ENCODE assay signal across 16 mouse cellular contexts in the genomic region with DNA sequence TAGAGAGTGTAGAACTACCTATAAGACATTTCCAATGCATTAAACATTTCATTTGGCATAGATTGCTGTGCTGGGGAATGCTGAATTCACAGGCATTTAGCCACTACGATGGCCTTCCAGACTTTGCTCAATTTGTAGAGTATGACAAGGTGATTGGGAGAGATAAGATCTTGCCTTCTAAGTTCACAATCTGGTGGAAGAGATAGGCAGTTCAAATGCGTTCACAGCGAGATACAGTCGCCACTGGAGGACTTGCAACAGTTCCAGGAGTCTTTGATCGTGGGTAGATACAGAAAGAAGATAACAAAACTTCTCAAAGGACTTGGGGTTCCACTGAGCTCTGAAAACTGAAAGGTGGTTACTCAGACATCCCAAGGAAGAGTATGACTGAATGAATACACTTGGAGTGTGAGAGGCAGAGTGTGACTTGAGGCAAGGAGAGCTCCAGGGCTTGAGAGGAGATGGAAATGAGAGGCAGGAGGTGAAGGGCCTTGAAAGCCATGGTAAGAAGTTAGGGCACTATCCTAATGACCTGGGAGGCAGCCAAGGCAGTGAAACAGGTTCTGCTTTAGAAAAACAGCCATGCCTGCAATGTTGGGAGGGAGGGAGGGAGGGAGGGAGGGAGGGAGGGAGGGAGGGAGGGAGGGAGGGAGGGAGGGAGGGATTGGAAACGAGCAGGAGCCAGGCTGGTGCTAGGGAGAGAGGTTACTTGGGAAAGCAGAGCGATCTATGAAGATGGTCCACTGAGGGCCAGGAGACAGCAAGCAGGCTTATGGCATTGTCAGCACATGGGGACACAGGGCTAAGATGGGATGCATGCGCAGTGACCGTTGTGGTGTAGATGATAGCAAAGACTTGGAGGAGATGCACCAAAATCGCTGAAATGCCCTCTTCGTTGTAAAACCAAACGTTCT. TPM values are rescaled to one million over a fixed set of nuclear protein-coding genes. Genes with fewer than 3 reads are reported as not detected.
A peak's percentile ranks its signal among the peaks of the same experiment; 100 is the strongest.
DNase-seq lines count a peak whose midpoint lies in the region; ATAC-seq and TF ChIP-seq lines count a peak whose summit lies in the region.
"Had no signal": no experiment of that assay in that cellular context is flagged by ENCODE, and none has a peak within 500 bp of the region (broad histone marks: within the 10 kb centered on the region; RNA-seq: fewer than 3 reads in every experiment).

No protein-coding gene starts in this region.

- TF ChIP-seq CTCF in midbrain, postnatal 0 days (IDR thresholded peaks at IDR 0.05): no peak

- no peaks in the 10 kb centered on the region for H3K9me3 ChIP-seq in forebrain, embryonic 12.5 days
- no peaks in the 10 kb centered on the region for H3K9me3 ChIP-seq in forebrain, embryonic 11.5 days (ENCODE audit: control insufficient read depth, low read length)
- no peaks in the 10 kb centered on the region for H3K9me3 ChIP-seq in midbrain, embryonic 12.5 days
- no peaks in the 10 kb centered on the region for H3K9me3 ChIP-seq in midbrain, postnatal 0 days (ENCODE audit: low read length)
- H3K9me3 ChIP-seq in forebrain, embryonic 16.5 days (ENCODE audit: control insufficient read depth, low read length): no peaks in the 10 kb centered on the region
- H3K9me3 ChIP-seq: hindbrain, embryonic 10.5 days; liver, embryonic 15.5 days had no signal

- no peak for ATAC-seq in forebrain, embryonic 12.5 days (ENCODE audit: low FRiP score)
- no peak for ATAC-seq in forebrain, embryonic 11.5 days (replicated peaks; ENCODE audit: low FRiP score)
- ATAC-seq in midbrain, embryonic 12.5 days (ENCODE audit: low FRiP score, low read depth): no peak
- ATAC-seq in midbrain, postnatal 0 days (ENCODE audit: low FRiP score): no peak
- ATAC-seq in forebrain, embryonic 16.5 days: peak; percentile 35; the same call in 1 of the 2 replicates

- no peak overlapping the region for H3K27ac ChIP-seq in forebrain, embryonic 12.5 days
- no peak overlapping the region for H3K27ac ChIP-seq in forebrain, embryonic 11.5 days (ENCODE audit: low read depth, low read length)
- no peak overlapping the region for H3K27ac ChIP-seq in midbrain, embryonic 12.5 days (replicated peaks)
- no peak overlapping the region for H3K27ac ChIP-seq in midbrain, postnatal 0 days (ENCODE audit: low read depth, low read length)
- H3K27ac ChIP-seq in forebrain, embryonic 16.5 days (ENCODE audit: low read length): no peak overlapping the region
- H3K27ac ChIP-seq: hindbrain, embryonic 10.5 days; left cerebral cortex, adult 2 months; liver, embryonic 15.5 days had no signal

- peaks cover 13% of the 10 kb centered on the region for H3K4me1 ChIP-seq in forebrain, embryonic 12.5 days
- H3K4me1 ChIP-seq in forebrain, embryonic 11.5 days (replicated peaks; ENCODE audit: control insufficient read depth, insufficient read depth, low read length): no peaks in the 10 kb centered on the region
- H3K4me1 ChIP-seq in midbrain, embryonic 12.5 days: 0 out of 2 replicates have a peak, but pooled peaks cover 7% of the 10 kb centered on the region
- H3K4me1 ChIP-seq in midbrain, postnatal 0 days (ENCODE audit: insufficient read depth, low read length): no peaks in the 10 kb centered on the region
- H3K4me1 ChIP-seq in forebrain, embryonic 16.5 days (replicated peaks; ENCODE audit: control insufficient read depth, insufficient read depth, low read length): peaks cover 6% of the 10 kb centered on the region
- H3K4me1 ChIP-seq: hindbrain, embryonic 10.5 days; liver, embryonic 15.5 days had no signal

- no peak overlapping the region for H3K9ac ChIP-seq in forebrain, embryonic 12.5 days
- H3K9ac ChIP-seq in forebrain, embryonic 11.5 days (ENCODE audit: low read length): no peak overlapping the region
- no peak overlapping the region for H3K9ac ChIP-seq in midbrain, embryonic 12.5 days (replicated peaks)
- no peak overlapping the region for H3K9ac ChIP-seq in midbrain, postnatal 0 days (replicated peaks; ENCODE audit: low read length, poor library complexity, severe bottlenecking)
- H3K9ac ChIP-seq in forebrain, embryonic 16.5 days (replicated peaks; ENCODE audit: low read depth, low read length): no peak overlapping the region
- H3K9ac ChIP-seq: liver, embryonic 15.5 days had no signal

- no peaks in the 10 kb centered on the region for H3K36me3 ChIP-seq in forebrain, embryonic 12.5 days (replicated peaks)
- H3K36me3 ChIP-seq in forebrain, embryonic 11.5 days (ENCODE audit: control insufficient read depth, insufficient read depth, low read length): no peaks in the 10 kb centered on the region
- H3K36me3 ChIP-seq in midbrain, embryonic 12.5 days: no peaks in the 10 kb centered on the region
- H3K36me3 ChIP-seq in midbrain, postnatal 0 days (ENCODE audit: insufficient read depth, low read length): no peaks in the 10 kb centered on the region
- H3K36me3 ChIP-seq in forebrain, embryonic 16.5 days (ENCODE audit: control insufficient read depth, insufficient read depth): no peaks in the 10 kb centered on the region
- H3K36me3 ChIP-seq: hindbrain, embryonic 10.5 days; liver, embryonic 15.5 days had no signal

- H3K4me2 ChIP-seq in forebrain, embryonic 12.5 days: 0 out of 2 replicates have a peak overlapping the region, but pooled peaks have one; percentile 22
- no peak overlapping the region for H3K4me2 ChIP-seq in forebrain, embryonic 11.5 days (ENCODE audit: low read depth, low read length, severe bottlenecking)
- H3K4me2 ChIP-seq in midbrain, embryonic 12.5 days (replicated peaks): 0 out of 2 replicates have a peak overlapping the region, but pooled peaks have one; percentile 13
- H3K4me2 ChIP-seq in midbrain, postnatal 0 days (ENCODE audit: low read depth, low read length, poor library complexity, severe bottlenecking): no peak overlapping the region
- no peak overlapping the region for H3K4me2 ChIP-seq in forebrain, embryonic 16.5 days (ENCODE audit: low read length)
- H3K4me2 ChIP-seq: liver, embryonic 15.5 days had no signal

- 69% methylated on average over 12 of the region's 12 CpGs for WGBS in forebrain, embryonic 12.5 days
- WGBS in forebrain, embryonic 11.5 days: 78% methylated on average over 12 of the region's 12 CpGs
- WGBS in midbrain, embryonic 12.5 days: 76% methylated on average over 11 of the region's 12 CpGs
- 60% methylated on average over 12 of the region's 12 CpGs for WGBS in midbrain, postnatal 0 days
- WGBS in forebrain, embryonic 16.5 days: 64% methylated on average over 12 of the region's 12 CpGs

- H3K4me3 ChIP-seq in forebrain, embryonic 12.5 days (replicated peaks): no peak overlapping the region
- no peak overlapping the region for H3K4me3 ChIP-seq in forebrain, embryonic 11.5 days (ENCODE audit: low read depth, low read length)
- no peak overlapping the region for H3K4me3 ChIP-seq in midbrain, embryonic 12.5 days
- no peak overlapping the region for H3K4me3 ChIP-seq in midbrain, postnatal 0 days (ENCODE audit: low read depth, low read length)
- H3K4me3 ChIP-seq in forebrain, embryonic 16.5 days (replicated peaks; ENCODE audit: low read length): no peak overlapping the region
- H3K4me3 ChIP-seq: hindbrain, embryonic 10.5 days; left cerebral cortex, adult 2 months; liver, embryonic 15.5 days had no signal

- no peak for DNase-seq in forebrain, embryonic 11.5 days (ENCODE audit: low spot score)
- no peak for DNase-seq in midbrain, postnatal 0 days (ENCODE audit: low spot score)
- peak; percentile 6 to 22 for DNase-seq in kidney, postnatal 4 days
- DNase-seq in cerebellum, adult 18-20 months: no peak
- DNase-seq in thymus, postnatal 14 days: no peak
- DNase-seq: adrenal gland, adult 8-10 months; cerebellum, adult 11 months; cerebellum, postnatal 25 days; gastrocnemius, postnatal 14 days had no signal

- H3K27me3 ChIP-seq in forebrain, embryonic 12.5 days: 0 out of 2 replicates have a peak, but pooled peaks cover 2% of the 10 kb centered on the region
- no peaks in the 10 kb centered on the region for H3K27me3 ChIP-seq in forebrain, embryonic 11.5 days (ENCODE audit: control insufficient read depth, insufficient read depth, low read length)
- H3K27me3 ChIP-seq in midbrain, embryonic 12.5 days: no peaks in the 10 kb centered on the region; the same call in 1 of the 2 replicates
- no peaks in the 10 kb centered on the region for H3K27me3 ChIP-seq in midbrain, postnatal 0 days (ENCODE audit: insufficient read depth, low read length)
- no peaks in the 10 kb centered on the region for H3K27me3 ChIP-seq in forebrain, embryonic 16.5 days (replicated peaks; ENCODE audit: control insufficient read depth, insufficient read depth, low read length)
- H3K27me3 ChIP-seq: CH12.LX; liver, embryonic 15.5 days had no signal

RNA-seq across cellular contexts. Expression of gene Sh3rf1, which starts 45.7 kb away (rescaled TPM):
- 30.2 and 31.3 TPM in 2 replicates for polyA plus RNA-seq in forebrain, embryonic 12.5 days (2016; fragmentation: Nextera tagmentation; extraction: Ambion mirVana)
- 28.1 and 28.8 TPM in 2 replicates for polyA plus RNA-seq in forebrain, embryonic 11.5 days (2014; fragmentation: Nextera tagmentation; extraction: Ambion mirVana)
- 22.0 and 24.5 TPM in 2 replicates for polyA plus RNA-seq in midbrain, embryonic 12.5 days (2016; fragmentation: Nextera tagmentation; extraction: Ambion mirVana)
- total RNA-seq in midbrain, postnatal 0 days (2014; rRNA removed): 37.5 and 39.8 TPM in 2 replicates
- 23.9 and 24.3 TPM in 2 replicates for polyA plus RNA-seq in midbrain, postnatal 0 days (2015; fragmentation: Nextera tagmentation; extraction: Ambion mirVana)
- polyA plus RNA-seq in forebrain, embryonic 16.5 days (2015; fragmentation: Nextera tagmentation; extraction: Ambion mirVana): 30.4 and 33.6 TPM in 2 replicates

Comparison
In these comparisons a context has a peak if more than half of its experiments do, and no peak if none do; other contexts are left out.
1. H3K4me2 ChIP-seq: peak in forebrain, embryonic 12.5 days (single experiment) and midbrain, embryonic 12.5 days (single experiment); none in forebrain, embryonic 11.5 days (single experiment), midbrain, postnatal 0 days (single experiment) and forebrain, embryonic 16.5 days (single experiment).
2. DNase-seq: peak in kidney, postnatal 4 days (2 of 2); none in forebrain, embryonic 11.5 days (single experiment), midbrain, postnatal 0 days (single experiment), cerebellum, adult 18-20 months (0 of 2) and thymus, postnatal 14 days (single experiment).